Mouse (Mus musculus) embryonic stem cell, embryonic (primary cell): Measurements from ENCODE around the gene Osgin1.

Experiments used
- CTCF ChIA-PET, 4 experiments: fragments of 300-600 bp in 2 of 4; fragments of 350-600 bp in 2 of 4; sonication (Branson Sonifier 250); formaldehyde crosslinking; loops; one replicate each; lab custom pipeline; 2022; ENCODE audit warnings: inconsistent platforms in 2 of 4; lab: Charles Lee
- POLR2A ChIA-PET, 4 experiments: fragments of 300-600 bp in 2 of 4; fragments of 350-600 bp in 2 of 4; sonication (Branson Sonifier 250); formaldehyde crosslinking; loops; one replicate each; lab custom pipeline; 2022; ENCODE audit warnings: antibody characterized with exemption in 4 of 4, inconsistent platforms in 1 of 4; lab: Charles Lee

Gene Osgin1

GRCm38 (mm10) chr8:119412735-119413498 lies 21.0 kb upstream of the Osgin1 start:
- ChIA-PET POLR2A (interaction anchor here (0.5 to 2.0 kb wide), 22 partner anchors 9 to 365 kb away, joined by 3 to 11 read pairs (median 4); partner anchors contain the start of genes Mbtps1 (in 2 of the 4) and Tldc1 (in 1 of the 4)), CTCF (interaction anchor here (0.5 to 3.9 kb wide), 172 partner anchors 9 to 1307 kb away, joined by 3 to 85 read pairs (median 5); partner anchors contain the start of genes Taf1c (in 4 of the 4), Tldc1 (in 4 of the 4), Kcng4 (in 3 of the 4) and Mlycd (in 3 of the 4))

DNA sequence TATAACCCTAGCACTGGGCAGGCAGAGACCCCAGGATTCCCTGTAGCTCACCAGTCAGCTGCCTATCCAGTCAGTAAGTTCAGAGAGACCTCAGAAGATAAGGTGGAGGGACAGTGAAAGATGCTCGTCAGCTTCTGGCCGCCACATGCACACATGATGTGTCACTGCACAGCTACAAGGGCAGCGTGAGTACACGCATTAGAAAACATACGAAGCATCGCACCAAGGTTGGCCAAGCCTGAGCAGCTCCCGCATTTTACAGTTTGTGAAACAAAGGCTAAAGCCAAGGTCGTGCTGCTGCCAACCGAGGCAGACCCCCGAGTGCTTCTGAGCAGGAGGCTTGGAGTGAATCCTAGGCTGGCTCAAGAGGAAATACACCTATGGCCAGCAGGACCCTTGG lies 20.3 kb upstream of the Osgin1 start:
- CTCF ChIA-PET: interaction anchor here (0.6 to 3.9 kb wide), 73 partner anchors 8 to 365 kb away, joined by 3 to 85 read pairs (median 6); partner anchors contain the start of genes Taf1c (in 4 of the 4), Mlycd (in 3 of the 4), Dnaaf1 (in 1 of the 4) and Hsbp1 (in 1 of the 4)
- POLR2A ChIA-PET: interaction anchor here in 3 of 4 experiments (0.6 to 2.0 kb wide), 11 partner anchors 9 to 364 kb away, joined by 3 to 11 read pairs (median 4); partner anchors contain the start of genes Mbtps1 (in 1 of the 3) and Tldc1 (in 1 of the 3)

DNA sequence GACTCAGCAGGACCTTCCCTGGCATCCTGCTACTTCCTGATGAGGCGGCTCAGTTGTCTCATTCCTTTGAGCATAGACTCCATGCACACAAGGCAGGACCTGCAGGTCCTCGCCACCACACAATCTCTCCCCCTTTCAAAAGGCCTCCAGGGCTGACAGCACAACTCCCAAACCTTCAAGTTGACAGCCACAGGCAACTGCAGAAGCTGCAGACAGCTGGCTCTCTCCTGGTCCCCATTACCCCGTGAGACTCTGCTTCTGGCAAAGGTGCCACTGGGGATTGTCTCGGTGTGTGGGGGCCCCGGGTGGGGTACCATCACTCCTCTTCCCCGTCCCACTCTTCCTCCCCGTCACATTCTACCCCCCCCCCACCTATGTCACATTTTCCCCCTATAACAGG lies 13.6 kb upstream of the Osgin1 start:
- CTCF ChIA-PET: no interaction called here
- POLR2A ChIA-PET: no interaction called here

GRCm38 (mm10) chr8:119421603-119422122 lies 12.3 kb upstream of the Osgin1 start:
- ChIA-PET POLR2A (interaction anchor here (0.5 to 2.2 kb wide), 9 partner anchors 9 to 1109 kb away, joined by 3 to 11 read pairs (median 4); partner anchors contain the start of gene Mbtps1 (in 1 of the 4)), CTCF (interaction anchor here (1.0 to 4.2 kb wide), 9 partner anchors 9 to 255 kb away, joined by 3 to 45 read pairs (median 5); no protein-coding TSS in a partner anchor)

- CTCF ChIA-PET: interaction anchor here (1.0 to 4.2 kb wide), 10 partner anchors 9 to 357 kb away, joined by 3 to 45 read pairs (median 4); no protein-coding TSS in a partner anchor
- POLR2A ChIA-PET: interaction anchor here (0.6 to 2.2 kb wide), 9 partner anchors 9 to 1109 kb away, joined by 3 to 11 read pairs (median 4); partner anchors contain the start of gene Mbtps1 (in 1 of the 4)
These were observed 11.7 kb upstream of the Osgin1 start for GRCm38 (mm10) chr8:119422123-119422711.

- ChIA-PET POLR2A (interaction anchor here in 3 of 4 experiments (0.6 to 2.2 kb wide), 11 partner anchors 11 to 253 kb away, joined by 3 to 11 read pairs (median 3); partner anchors contain the start of genes Mbtps1 (in 1 of the 3), Mlycd (in 1 of the 3) and Taf1c (in 1 of the 3)), CTCF (interaction anchor here (0.6 to 4.2 kb wide), 11 partner anchors 8 to 1166 kb away, joined by 3 to 45 read pairs (median 4); no protein-coding TSS in a partner anchor)
These were observed 10.2 kb upstream of the Osgin1 start for GRCm38 (mm10) chr8:119423631-119424141.

DNA sequence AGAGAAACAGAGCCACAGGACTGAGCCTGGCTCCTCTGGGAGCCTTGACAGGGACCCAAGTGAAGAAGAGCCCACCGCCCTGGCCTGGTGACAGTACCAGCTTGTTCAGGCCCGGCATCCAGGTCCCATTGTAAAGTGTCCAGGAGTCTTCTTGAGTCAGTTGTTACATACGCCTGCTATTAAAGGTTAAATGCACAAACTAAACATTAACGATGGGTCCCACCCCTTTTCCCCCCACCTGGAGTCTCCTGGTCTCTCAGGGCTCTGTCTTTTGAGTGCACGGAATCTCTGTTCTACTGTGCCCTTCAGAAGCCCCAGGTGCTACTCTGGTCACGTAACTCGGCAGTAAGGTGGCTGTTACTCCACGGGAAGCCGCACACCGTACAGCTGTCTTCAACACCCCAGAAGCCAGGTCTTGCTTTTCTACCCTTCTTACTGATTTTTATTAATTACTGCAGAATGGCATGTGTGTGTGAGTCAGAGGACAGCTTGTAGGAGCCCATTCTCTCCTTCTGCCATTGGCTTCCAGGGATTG lies 9.7 kb upstream of the Osgin1 start:
- POLR2A ChIA-PET: interaction anchor here in 3 of 4 experiments (0.6 to 2.2 kb wide), 14 partner anchors 11 to 252 kb away, joined by 3 to 11 read pairs (median 3); partner anchors contain the start of genes Mbtps1 (in 1 of the 3), Mlycd (in 1 of the 3) and Taf1c (in 1 of the 3)
- CTCF ChIA-PET: interaction anchor here (0.6 to 4.2 kb wide), 10 partner anchors 9 to 252 kb away, joined by 3 to 45 read pairs (median 4); no protein-coding TSS in a partner anchor

- ChIA-PET CTCF (interaction anchor here in 3 of 4 experiments (0.5 to 4.2 kb wide), 6 partner anchors 12 to 1453 kb away, joined by 3 to 45 read pairs (median 8); no protein-coding TSS in a partner anchor), POLR2A (interaction anchor here in 3 of 4 experiments (0.6 to 2.1 kb wide), 7 partner anchors 12 to 617 kb away, joined by 3 to 8 read pairs (median 4); partner anchors contain the start of genes Mbtps1 (in 1 of the 3), Mlycd (in 1 of the 3) and Taf1c (in 1 of the 3))
These were observed 9.2 kb upstream of the Osgin1 start for GRCm38 (mm10) chr8:119424740-119425139.

GRCm38 (mm10) chr8:119425533-119425932 lies 8.4 kb upstream of the Osgin1 start:
- ChIA-PET CTCF (interaction anchor here in 3 of 4 experiments (1.0 to 1.3 kb wide), 3 partner anchors 13 kb away, joined by 3 to 5 read pairs (median 3); no protein-coding TSS in a partner anchor), POLR2A (no interaction called here)

DNA sequence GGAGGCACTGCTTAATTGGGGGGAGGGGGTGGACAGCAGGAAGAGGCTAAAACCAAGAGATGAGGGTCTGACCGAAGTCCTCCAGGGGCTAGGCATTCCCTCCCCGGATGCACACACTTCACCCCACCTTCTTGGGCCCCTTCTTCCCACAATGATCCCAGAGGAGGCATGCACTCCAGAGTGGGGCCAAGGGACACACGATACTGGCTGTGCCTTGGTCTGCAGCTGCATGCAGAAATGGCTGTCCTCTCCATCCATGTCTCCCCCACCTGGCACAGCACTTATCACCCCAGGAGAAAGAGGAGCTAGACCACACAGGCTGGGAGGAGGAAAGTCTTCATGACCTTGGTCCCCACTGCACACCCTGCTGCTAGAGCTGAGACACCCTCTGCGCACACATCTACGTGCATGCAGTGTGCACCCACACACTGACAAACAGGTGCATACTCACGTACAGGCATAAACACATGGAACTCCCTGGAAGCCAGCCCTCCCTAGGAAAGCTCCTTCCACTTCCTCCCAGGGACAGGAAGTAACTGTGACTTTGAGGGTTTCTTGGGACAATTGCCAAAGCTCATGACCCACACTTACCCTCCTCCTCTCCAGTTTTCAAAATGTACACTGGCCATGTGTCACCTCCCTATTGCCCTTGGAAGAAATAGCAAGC lies 7.7 kb upstream of the Osgin1 start:
- ChIA-PET CTCF (interaction anchor here (0.5 to 1.3 kb wide), 6 partner anchors 13 to 1880 kb away, joined by 3 to 5 read pairs (median 4); no protein-coding TSS in a partner anchor), POLR2A (interaction anchor here in 2 of 4 experiments (0.5 to 1.5 kb wide), 2 partner anchors 132 to 214 kb away, joined by 3 read pairs; partner anchors contain the start of gene Mbtps1 (in 1 of the 2))

DNA sequence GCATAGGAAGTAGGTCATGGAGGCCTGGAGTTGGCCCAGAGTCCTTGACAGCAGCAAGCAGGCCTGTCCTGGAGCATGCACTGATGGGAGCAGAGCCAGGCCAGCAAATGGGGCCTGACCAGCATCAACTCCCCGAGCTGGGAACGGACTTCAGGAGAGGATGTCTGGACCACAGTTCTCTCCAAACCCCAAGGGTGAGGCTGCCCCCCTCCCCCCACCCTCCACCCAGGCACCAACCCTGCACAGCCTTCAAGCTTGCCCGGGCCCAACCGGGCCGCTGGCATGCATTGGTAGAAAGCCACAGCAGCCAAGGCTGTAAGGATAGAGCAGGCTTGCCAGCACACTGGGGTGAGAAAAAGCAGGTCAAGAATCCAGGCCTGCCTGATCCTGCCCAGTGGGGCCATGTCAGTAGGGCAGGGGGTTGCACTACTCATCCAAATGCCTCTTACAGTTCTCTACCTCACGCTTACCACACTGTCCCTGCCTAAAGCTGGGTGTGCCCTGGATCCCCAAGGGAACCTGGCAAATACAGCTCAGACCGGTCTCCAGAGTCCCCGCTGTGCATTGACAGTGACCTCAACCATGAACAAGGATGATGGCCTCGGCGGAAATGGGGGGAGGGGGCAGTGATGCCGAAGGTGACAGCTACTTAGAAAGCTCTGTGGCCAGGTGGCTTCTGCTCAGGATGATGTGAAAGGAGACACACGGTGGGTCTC lies 6.1 kb upstream of the Osgin1 start:
- ChIA-PET CTCF (interaction anchor here in 3 of 4 experiments (0.6 to 1.8 kb wide), 8 partner anchors 13 to 251 kb away, joined by 3 to 10 read pairs (median 6); no protein-coding TSS in a partner anchor), POLR2A (interaction anchor here in 3 of 4 experiments (0.6 to 1.4 kb wide), 4 partner anchors 13 to 147 kb away, joined by 3 to 8 read pairs (median 5); no protein-coding TSS in a partner anchor)

- ChIA-PET CTCF (interaction anchor here in 3 of 4 experiments (0.6 to 1.8 kb wide), 8 partner anchors 13 to 474 kb away, joined by 3 to 10 read pairs (median 6); no protein-coding TSS in a partner anchor), POLR2A (interaction anchor here in 3 of 4 experiments (0.7 to 1.4 kb wide), 3 partner anchors 12 to 146 kb away, joined by 3 to 7 read pairs (median 3); no protein-coding TSS in a partner anchor)
These were observed 5.6 kb upstream of the Osgin1 start for GRCm38 (mm10) chr8:119428350-119428740.

DNA sequence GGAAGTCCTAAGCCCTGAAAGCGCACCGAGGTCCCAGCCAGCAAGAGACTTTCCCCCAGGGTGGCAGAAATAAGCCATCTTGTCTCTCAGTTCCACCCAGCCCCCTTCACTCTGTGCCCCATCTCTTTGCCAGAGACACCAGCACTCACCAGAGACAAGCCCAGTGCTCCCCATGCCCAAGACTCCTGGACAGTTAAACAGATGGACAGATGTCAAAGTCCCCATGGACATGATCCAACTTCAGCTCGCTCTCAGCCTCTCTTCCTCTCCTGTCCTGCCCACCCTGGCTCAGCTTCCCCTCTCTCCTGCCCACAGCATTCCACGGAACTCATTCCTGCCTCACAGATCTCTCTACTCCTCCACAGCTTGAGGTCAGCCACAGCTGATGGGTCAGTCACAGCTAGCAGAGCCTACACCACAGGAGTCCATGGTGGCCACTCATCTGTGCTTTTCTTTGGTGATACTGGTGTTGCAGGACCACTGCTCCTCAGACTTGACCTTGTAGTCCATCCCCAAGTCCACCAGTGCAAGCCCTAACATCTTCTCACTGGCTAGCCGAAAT lies 5.1 kb upstream of the Osgin1 start:
- POLR2A ChIA-PET: no interaction called here
- CTCF ChIA-PET: interaction anchor here in 3 of 4 experiments (0.6 to 1.8 kb wide), 8 partner anchors 13 to 475 kb away, joined by 3 to 10 read pairs (median 5); no protein-coding TSS in a partner anchor

DNA sequence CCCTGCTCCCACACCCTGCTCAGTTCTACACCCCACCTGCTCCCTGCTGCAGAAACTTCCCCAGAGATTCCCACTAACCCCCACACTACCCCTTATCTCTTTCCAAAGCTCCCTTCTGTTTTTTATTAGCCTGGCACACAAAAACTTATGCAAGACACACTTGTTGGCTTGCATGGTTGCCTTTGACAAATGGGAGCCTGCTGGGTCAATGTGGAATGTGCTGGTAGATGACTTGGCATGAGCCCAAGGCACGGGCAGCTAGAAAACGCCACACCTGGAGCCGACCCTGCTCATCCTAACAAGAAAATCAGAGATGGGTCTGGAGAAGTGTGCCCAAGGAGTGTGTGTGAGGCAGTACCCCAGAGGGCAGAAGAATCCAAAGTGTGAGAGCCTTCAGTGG lies 4.4 kb upstream of the Osgin1 start:
- CTCF ChIA-PET: interaction anchor here in 2 of 4 experiments (1.1 to 2.5 kb wide), 3 partner anchors 11 to 17 kb away, joined by 3 to 11 read pairs (median 6); no protein-coding TSS in a partner anchor
- POLR2A ChIA-PET: interaction anchor here in 1 of 4 experiments (0.6 to 1.0 kb wide), 2 partner anchors 11 to 12 kb away, joined by 4 read pairs; no protein-coding TSS in a partner anchor

DNA sequence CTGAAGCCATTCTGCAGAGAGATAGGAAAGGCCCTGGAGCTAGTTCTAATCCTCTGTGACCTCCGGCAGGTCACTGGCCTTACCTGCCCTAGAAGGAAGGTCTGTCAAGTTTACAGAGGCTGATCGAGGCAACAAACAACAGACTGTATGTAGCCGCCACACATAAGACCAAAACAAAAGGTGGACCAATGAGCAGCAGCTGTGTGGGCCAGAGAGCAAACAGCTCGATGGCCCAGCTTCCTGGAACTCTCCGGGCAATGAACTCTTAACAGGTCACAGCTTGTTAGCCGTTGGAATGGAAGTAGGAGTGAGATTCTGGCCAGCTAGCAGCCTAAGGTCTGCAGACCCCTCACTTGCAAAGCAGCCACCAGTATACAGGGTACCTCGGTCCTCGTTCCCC lies 3.7 kb upstream of the Osgin1 start:
- POLR2A ChIA-PET: interaction anchor here in 2 of 4 experiments (0.6 to 1.0 kb wide), 4 partner anchors 10 to 133 kb away, joined by 3 to 4 read pairs (median 4); no protein-coding TSS in a partner anchor
- CTCF ChIA-PET: interaction anchor here (0.6 to 2.8 kb wide), 6 partner anchors 10 to 259 kb away, joined by 3 to 12 read pairs (median 4); no protein-coding TSS in a partner anchor
